In genomic region chr7:54835372-54835851, GRCm38 (mm10) we compare ENCODE assay signal across 9 mouse cellular contexts. TPM values are rescaled to one million over a fixed set of nuclear protein-coding genes. Genes with fewer than 3 reads are reported as not detected.
DNase-seq lines count a peak whose midpoint lies in the region; ATAC-seq and TF ChIP-seq lines count a peak whose summit lies in the region.
"Had no signal": no experiment of that assay in that cellular context is flagged by ENCODE, and none has a peak within 500 bp of the region (broad histone marks: within the 10 kb centered on the region; RNA-seq: fewer than 3 reads in every experiment).

Gene Luzp2 (plus strand): TSS chr7:54835498.

- DNase-seq in kidney, postnatal 0 days (ENCODE audit: low spot score), result peak; percentile 54
- DNase-seq in kidney, adult 9 months, result no peak
- DNase-seq in cerebellum, adult 11-12 months, result peak; percentile 14
- DNase-seq in layer of hippocampus, postnatal 10 days (ENCODE audit: low spot score in 2 of 2), result peak; percentile 49 to 60
- DNase-seq in B cell, adult 2 months, result no peak
- no peak for DNase-seq in natural killer cell, adult 2 months (ENCODE audit: low spot score in 2 of 2)

- H3K27me3 ChIP-seq in kidney, postnatal 0 days (ENCODE audit: insufficient read depth, low read length), result peaks cover 2% of the 10 kb centered on the region; the same call in 1 of the 2 replicates
- H3K27me3 ChIP-seq in forebrain, embryonic 13.5 days, result peaks cover 9% of the 10 kb centered on the region; the same call in 1 of the 2 replicates
- no peaks in the 10 kb centered on the region for H3K27me3 ChIP-seq in midbrain, embryonic 13.5 days

- peak within 1 kb of the TSS; percentile 80 for H3K4me2 ChIP-seq in kidney, postnatal 0 days (ENCODE audit: low read length)
- H3K4me2 ChIP-seq in forebrain, embryonic 13.5 days, result peak within 1 kb of the TSS; percentile 80
- peak within 1 kb of the TSS; percentile 63 for H3K4me2 ChIP-seq in midbrain, embryonic 13.5 days (replicated peaks)

- H3K9ac ChIP-seq in kidney, postnatal 0 days (ENCODE audit: low read depth, low read length), result peak within 1 kb of the TSS; percentile 43; the same call in 1 of the 2 replicates
- peak within 1 kb of the TSS; percentile 64 for H3K9ac ChIP-seq in forebrain, embryonic 13.5 days
- H3K9ac ChIP-seq in midbrain, embryonic 13.5 days (replicated peaks), result peak within 1 kb of the TSS; percentile 74
- H3K9ac ChIP-seq: liver, embryonic 14.5 days had no signal

- TF ChIP-seq CTCF in kidney, postnatal 0 days (IDR thresholded peaks at IDR 0.05; ENCODE audit: low read depth), result no peak

- peak; percentile 93 for ATAC-seq in kidney, postnatal 0 days (replicated peaks; ENCODE audit: low FRiP score, low read depth)
- ATAC-seq in forebrain, embryonic 13.5 days, result peak; percentile 85
- ATAC-seq in midbrain, embryonic 13.5 days, result peak; percentile 93

- H3K4me1 ChIP-seq in kidney, postnatal 0 days (replicated peaks; ENCODE audit: insufficient read depth, low read length), result 0 out of 2 replicates have a peak, but pooled peaks cover 2% of the 10 kb centered on the region
- peaks cover 9% of the 10 kb centered on the region; the same call in 1 of the 2 replicates for H3K4me1 ChIP-seq in forebrain, embryonic 13.5 days
- peaks cover 11% of the 10 kb centered on the region; the same call in 1 of the 2 replicates for H3K4me1 ChIP-seq in midbrain, embryonic 13.5 days (replicated peaks)

- H3K9me3 ChIP-seq in kidney, postnatal 0 days (replicated peaks; ENCODE audit: low read length), result no peaks in the 10 kb centered on the region
- H3K9me3 ChIP-seq in forebrain, embryonic 13.5 days (replicated peaks), result no peaks in the 10 kb centered on the region
- no peaks in the 10 kb centered on the region for H3K9me3 ChIP-seq in midbrain, embryonic 13.5 days

- no peaks in the 10 kb centered on the region for H3K36me3 ChIP-seq in kidney, postnatal 0 days (ENCODE audit: insufficient read depth, low read length)
- H3K36me3 ChIP-seq in forebrain, embryonic 13.5 days (ENCODE audit: poor library complexity, severe bottlenecking), result no peaks in the 10 kb centered on the region
- no peaks in the 10 kb centered on the region for H3K36me3 ChIP-seq in midbrain, embryonic 13.5 days

- 1% methylated on average over 22 of the region's 22 CpGs for WGBS in kidney, postnatal 0 days
- 0% methylated on average over 22 of the region's 22 CpGs for WGBS in forebrain, embryonic 13.5 days
- 0% methylated on average over 21 of the region's 22 CpGs for WGBS in midbrain, embryonic 13.5 days

- peak within 1 kb of the TSS; percentile 42 for H3K4me3 ChIP-seq in kidney, postnatal 0 days (replicated peaks; ENCODE audit: low read depth, low read length)
- peak within 1 kb of the TSS; percentile 47 for H3K4me3 ChIP-seq in forebrain, embryonic 13.5 days
- peak within 1 kb of the TSS; percentile 58 for H3K4me3 ChIP-seq in midbrain, embryonic 13.5 days (replicated peaks)

- no peak within 1 kb of the TSS for H3K27ac ChIP-seq in kidney, postnatal 0 days
- 0 out of 2 replicates have a peak within 1 kb of the TSS, but pooled peaks have one; percentile 22 for H3K27ac ChIP-seq in forebrain, embryonic 13.5 days
- peak within 1 kb of the TSS; percentile 68 for H3K27ac ChIP-seq in midbrain, embryonic 13.5 days
- H3K27ac ChIP-seq: liver, embryonic 14.5 days had no signal

RNA-seq across cellular contexts. Expression of gene Luzp2, which starts in this region (rescaled TPM):
- polyA plus RNA-seq in kidney, postnatal 0 days (2015; fragmentation: Nextera tagmentation; extraction: Ambion mirVana), result 1.3 and 1.9 TPM in 2 replicates
- 7.6 and 9.9 TPM in 2 replicates for polyA plus RNA-seq in forebrain, embryonic 13.5 days (2015; fragmentation: Nextera tagmentation; extraction: Ambion mirVana)
- total RNA-seq in layer of hippocampus, postnatal 10 days (2021), result 10 to 100 TPM; 59.4 to 60.2 TPM
- polyA plus RNA-seq in midbrain, embryonic 13.5 days (2015; fragmentation: Nextera tagmentation; extraction: Ambion mirVana), result 21.3 and 23.1 TPM in 2 replicates

Comparison
In these comparisons a context has a peak if more than half of its experiments do, and no peak if none do; other contexts are left out.
1. DNase-seq: peak in kidney, postnatal 0 days (single experiment), cerebellum, adult 11-12 months (single experiment) and layer of hippocampus, postnatal 10 days (2 of 2); none in kidney, adult 9 months (single experiment), B cell, adult 2 months (0 of 2) and natural killer cell, adult 2 months (0 of 2).
2. Peak in every context shown above with its lines, with median percentiles within 50 percentile points of each other: ATAC-seq, H3K4me2 ChIP-seq, H3K4me3 ChIP-seq and H3K9ac ChIP-seq.